Mouse (Mus musculus) skeletal muscle tissue, adult 2 months (tissue): ENCODE measurements around the gene Ppp6r2.
A peak's percentile ranks its signal among the peaks of the same experiment; 100 is the strongest.

Experiments
- DNase-seq: peaks from one replicate; pipeline ENCODE4 v3.0.0-alpha.2; 2012; ENCODE audit warnings: low read depth, low spot score

Ppp6r2 gene

GRCm38 (mm10) chr15:89308406-89309139 lies 97.2 kb downstream of the Ppp6r2 start:
- DNase-seq, result no peak

- no peak for DNase-seq
These were observed 98.7 kb downstream of the Ppp6r2 start for GRCm38 (mm10) chr15:89309962-89310498.

- DNase-seq, result no peak
These were observed 102.0 kb downstream of the Ppp6r2 start for GRCm38 (mm10) chr15:89313359-89313758.

- DNase-seq, result no peak
These were observed 102.8 kb downstream of the Ppp6r2 start for GRCm38 (mm10) chr15:89314107-89314506.

GRCm38 (mm10) chr15:89314511-89315189 lies 103.3 kb downstream of the Ppp6r2 start:
- DNase-seq, result no peak

- peak; percentile 97 for DNase-seq
These were observed 103.9 kb downstream of the Ppp6r2 start, which contains the start of gene Sbf1 for GRCm38 (mm10) chr15:89315190-89315731. Gene Sbf1, minus strand, starts transcription at chr15:89315311.

GRCm38 (mm10) chr15:89316146-89316545 lies 104.8 kb downstream of the Ppp6r2 start:
- no peak for DNase-seq

GRCm38 (mm10) chr15:89321264-89321663 lies 109.9 kb downstream of the Ppp6r2 start:
- DNase-seq, result no peak

- DNase-seq, result no peak
These were observed 111.5 kb downstream of the Ppp6r2 start, which contains the start of gene Adm2 for GRCm38 (mm10) chr15:89322670-89323522. Gene Adm2, plus strand, starts transcription at chr15:89322720.

- no peak for DNase-seq
These were observed 112.3 kb downstream of the Ppp6r2 start for GRCm38 (mm10) chr15:89323656-89324055.

GRCm38 (mm10) chr15:89326441-89326840 lies 115.1 kb downstream of the Ppp6r2 start:
- no peak for DNase-seq

GRCm38 (mm10) chr15:89334271-89334670 lies 122.9 kb downstream of the Ppp6r2 start, which contains the start of gene Miox:
Gene Miox, plus strand, starts transcription at chr15:89334398.
- no peak for DNase-seq

- no peak for DNase-seq
These were observed 123.6 kb downstream of the Ppp6r2 start for GRCm38 (mm10) chr15:89334774-89335537.

- DNase-seq, result no peak
These were observed 125.1 kb downstream of the Ppp6r2 start for GRCm38 (mm10) chr15:89336422-89336821.
